Mouse (Mus musculus): ENCODE measurements at regions not wholly inside any gene's neighbourhood (a gene's known extent, or its start where the extent isn't known, plus 50 kb on each side); places are given as distances from the start of the nearest gene placed in this dataset.

- DNase-seq (ENCODE audit: low spot score): no peak
- H3K4me3 ChIP-seq: no peak overlapping the region
- H3K27me3 ChIP-seq (ENCODE audit: insufficient read depth, poor library complexity, severe bottlenecking): no peaks in the 10 kb centered on the region
- WGBS: 79% methylated on average over 5 of the region's 5 CpGs
- H3K4me1 ChIP-seq: no peaks in the 10 kb centered on the region
- 0 out of 2 replicates have a peak, but pooled peaks cover 2% of the 10 kb centered on the region for H3K9me3 ChIP-seq
- H3K36me3 ChIP-seq: no peaks in the 10 kb centered on the region
- no peak overlapping the region for H3K27ac ChIP-seq
Observed at GRCm38 (mm10) chr15:74461935-74462334, 174.2 kb downstream of the Mroh4 start.

DNA sequence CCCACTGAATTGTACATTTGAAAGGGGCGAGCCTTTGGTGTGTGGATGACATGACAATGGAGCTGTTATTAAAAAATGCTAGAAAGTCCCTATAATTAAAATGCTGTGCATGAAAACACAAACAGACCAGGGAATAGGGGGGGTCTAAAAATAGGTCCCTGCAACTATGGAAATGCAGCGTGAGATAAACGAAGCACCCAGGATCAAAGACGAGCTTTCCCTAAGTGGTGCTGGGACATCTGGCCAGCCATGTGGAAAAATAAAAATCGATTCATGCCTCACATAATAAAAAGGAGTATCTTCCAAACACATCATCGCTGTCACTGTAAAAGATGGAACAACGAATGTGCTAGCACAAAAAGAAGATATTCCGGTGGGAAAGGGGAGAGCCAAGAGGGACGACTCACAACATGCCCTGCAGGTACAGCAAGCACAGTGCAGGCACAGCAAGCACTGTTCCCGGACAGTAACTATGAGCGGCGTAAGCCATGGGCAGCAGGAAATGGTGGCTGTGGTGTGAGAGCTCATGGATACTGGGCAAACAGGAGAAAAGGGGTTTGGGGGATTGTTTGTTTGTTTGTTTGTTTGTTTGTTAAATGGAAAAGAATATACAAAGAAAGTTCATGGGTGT is 176.7 kb downstream of the Mroh4 start:
- Histone ChIP-seq H3K4me3 (no peak overlapping the region), H3K9me3 (0 out of 2 replicates have a peak, but pooled peaks cover 2% of the 10 kb centered on the region), H3K27ac (no peak overlapping the region), H3K4me1 (peaks cover 2% of the 10 kb centered on the region; the same call in 1 of the 2 replicates), H3K36me3 (no peaks in the 10 kb centered on the region), H3K27me3 (ENCODE audit: insufficient read depth, poor library complexity, severe bottlenecking) (no peaks in the 10 kb centered on the region)
- no peak for DNase-seq (ENCODE audit: low spot score)
- WGBS: 73% methylated on average over 12 of the region's 12 CpGs

GRCm38 (mm10) chr15:74458940-74459339 is 177.2 kb downstream of the Mroh4 start:
- WGBS: 83% methylated on average over 9 of the region's 9 CpGs
- H3K27ac ChIP-seq: no peak overlapping the region

GRCm38 (mm10) chr15:74457965-74458364 is 178.2 kb downstream of the Mroh4 start:
- Histone ChIP-seq H3K27me3 (ENCODE audit: insufficient read depth, poor library complexity, severe bottlenecking) (no peaks in the 10 kb centered on the region), H3K36me3 (no peaks in the 10 kb centered on the region), H3K4me1 (peaks cover 11% of the 10 kb centered on the region), H3K9me3 (no peaks in the 10 kb centered on the region), H3K4me3 (no peak overlapping the region), H3K27ac (no peak overlapping the region)
- 84% methylated on average over 3 of the region's 3 CpGs for whole genome bisulfite sequencing
- no peak for DNase-seq (ENCODE audit: low spot score)

More at GRCm38 (mm10) chr15:74458940-74459339, 177.2 kb downstream of the Mroh4 start:
- no peak for DNase-seq (ENCODE audit: low spot score)
- Histone ChIP-seq H3K9me3 (no peaks in the 10 kb centered on the region), H3K4me1 (peaks cover 7% of the 10 kb centered on the region), H3K36me3 (no peaks in the 10 kb centered on the region), H3K4me3 (no peak overlapping the region), H3K27me3 (ENCODE audit: insufficient read depth, poor library complexity, severe bottlenecking) (no peaks in the 10 kb centered on the region)

DNA sequence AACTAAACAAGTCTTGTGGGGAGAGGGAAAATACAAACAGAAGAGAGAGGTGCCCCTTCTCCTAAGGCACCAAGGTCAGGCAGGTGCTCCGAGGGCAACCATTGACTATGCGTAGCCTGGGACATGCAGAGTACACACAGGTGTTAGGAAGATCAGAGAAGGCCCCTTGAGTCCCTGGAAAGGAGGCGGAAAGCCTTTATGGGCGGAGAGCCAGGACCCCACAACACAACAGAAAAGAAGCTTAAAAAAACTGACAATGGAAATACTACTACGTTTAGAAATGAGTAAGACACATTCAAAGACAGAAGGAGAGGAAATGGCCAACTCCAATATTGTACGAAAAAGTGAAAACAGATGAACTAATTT is 179.5 kb downstream of the Mroh4 start:
- WGBS: 80% methylated on average over 6 of the region's 6 CpGs
- Histone ChIP-seq H3K27ac (no peak overlapping the region), H3K4me1 (peaks cover 11% of the 10 kb centered on the region), H3K36me3 (no peaks in the 10 kb centered on the region), H3K4me3 (no peak overlapping the region), H3K27me3 (ENCODE audit: insufficient read depth, poor library complexity, severe bottlenecking) (0 out of 2 replicates have a peak, but pooled peaks cover 6% of the 10 kb centered on the region), H3K9me3 (no peaks in the 10 kb centered on the region)
- DNase-seq (ENCODE audit: low spot score): no peak

GRCm38 (mm10) chr15:74455921-74456674 is 180.1 kb downstream of the Mroh4 start:
- DNase-seq (ENCODE audit: low spot score): no peak
- no peaks in the 10 kb centered on the region for H3K36me3 ChIP-seq
- no peak overlapping the region for H3K27ac ChIP-seq
- 61% methylated on average over 11 of the region's 11 CpGs for WGBS
- H3K4me3 ChIP-seq: no peak overlapping the region
- no peaks in the 10 kb centered on the region for H3K9me3 ChIP-seq
- peaks cover 11% of the 10 kb centered on the region for H3K4me1 ChIP-seq
- 0 out of 2 replicates have a peak, but pooled peaks cover 8% of the 10 kb centered on the region for H3K27me3 ChIP-seq (ENCODE audit: insufficient read depth, poor library complexity, severe bottlenecking)

GRCm38 (mm10) chr15:74454543-74454942 is 181.6 kb downstream of the Mroh4 start:
- Histone ChIP-seq H3K36me3 (no peaks in the 10 kb centered on the region), H3K4me3 (no peak overlapping the region), H3K27me3 (ENCODE audit: insufficient read depth, poor library complexity, severe bottlenecking) (peaks cover 8% of the 10 kb centered on the region; the same call in 1 of the 2 replicates), H3K27ac (no peak overlapping the region), H3K9me3 (no peaks in the 10 kb centered on the region), H3K4me1 (peaks cover 11% of the 10 kb centered on the region)
- WGBS: 35% methylated on average over 3 of the region's 3 CpGs
- no peak for DNase-seq (ENCODE audit: low spot score)

- peak overlapping the region; percentile 39; the same call in 1 of the 2 replicates for H3K27ac ChIP-seq
- WGBS: 75% methylated on average over 6 of the region's 6 CpGs
- H3K27me3 ChIP-seq (ENCODE audit: insufficient read depth, poor library complexity, severe bottlenecking): peaks cover 14% of the 10 kb centered on the region; the same call in 1 of the 2 replicates
- H3K4me1 ChIP-seq: peaks cover 11% of the 10 kb centered on the region
- H3K4me3 ChIP-seq: no peak overlapping the region
- no peak for DNase-seq (ENCODE audit: low spot score)
- H3K36me3 ChIP-seq: no peaks in the 10 kb centered on the region
- H3K9me3 ChIP-seq: no peaks in the 10 kb centered on the region
Observed at GRCm38 (mm10) chr15:74453810-74454209, 182.3 kb downstream of the Mroh4 start.

DNA sequence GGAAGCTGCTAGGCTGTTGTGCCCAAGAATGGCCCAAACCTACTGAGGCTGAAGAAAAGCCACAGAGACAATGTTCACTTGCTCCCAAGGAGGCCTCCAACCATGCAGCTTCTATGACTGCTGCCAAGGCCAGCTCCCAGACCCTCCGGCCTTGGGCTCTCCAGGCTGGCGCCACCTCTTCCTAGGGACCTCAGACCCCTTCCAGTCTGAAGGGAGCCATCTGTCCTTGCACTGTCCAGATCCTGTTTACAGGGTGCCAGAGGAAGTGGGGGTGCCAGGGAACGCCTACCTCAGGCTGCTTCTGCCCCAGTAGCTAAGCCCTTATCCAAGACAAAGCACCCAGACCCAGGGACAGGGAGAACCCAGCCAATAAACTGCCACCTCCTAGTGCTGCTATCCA is 183.7 kb downstream of the Mroh4 start:
- WGBS: 91% methylated on average over 3 of the region's 3 CpGs
- Histone ChIP-seq H3K9me3 (no peaks in the 10 kb centered on the region), H3K4me3 (no peak overlapping the region), H3K27me3 (ENCODE audit: insufficient read depth, poor library complexity, severe bottlenecking) (peaks cover 21% of the 10 kb centered on the region; the same call in 1 of the 2 replicates), H3K4me1 (peaks cover 11% of the 10 kb centered on the region), H3K27ac (no peak overlapping the region), H3K36me3 (no peaks in the 10 kb centered on the region)
- no peak for DNase-seq (ENCODE audit: low spot score)

GRCm38 (mm10) chr15:74441889-74442288 is 194.3 kb downstream of the Mroh4 start:
- H3K4me1 ChIP-seq: no peaks in the 10 kb centered on the region
- WGBS: 80% methylated on average over 13 of the region's 13 CpGs

DNA sequence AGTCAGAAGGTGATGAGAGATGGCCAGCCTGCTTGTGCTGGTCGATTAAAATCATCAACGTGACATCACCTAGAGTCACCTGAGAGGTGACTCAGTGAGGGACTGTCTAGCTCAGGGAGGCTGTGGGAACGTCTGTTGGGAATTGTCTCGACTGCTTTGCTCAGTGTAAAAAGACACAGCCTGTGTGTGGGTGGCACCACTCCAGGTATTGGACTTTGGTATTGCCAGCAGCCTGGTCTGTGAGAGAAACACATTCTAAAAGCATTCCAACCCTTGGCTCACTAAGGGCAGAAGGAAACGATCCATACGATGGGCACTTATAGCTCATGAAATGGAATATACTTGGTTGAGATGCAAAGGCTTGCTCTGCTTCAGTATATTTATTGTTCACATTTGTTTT is 209.2 kb downstream of the Mroh4 start:
- WGBS: 79% methylated on average over 6 of the region's 6 CpGs
- no peak overlapping the region for H3K4me3 ChIP-seq
- 0 out of 2 replicates have a peak, but pooled peaks cover 6% of the 10 kb centered on the region for H3K27me3 ChIP-seq (ENCODE audit: insufficient read depth, poor library complexity, severe bottlenecking)
- H3K36me3 ChIP-seq: no peaks in the 10 kb centered on the region
- H3K9me3 ChIP-seq: no peaks in the 10 kb centered on the region
- H3K27ac ChIP-seq: no peak overlapping the region
- DNase-seq (ENCODE audit: low spot score): no peak
- no peaks in the 10 kb centered on the region for H3K4me1 ChIP-seq

More at GRCm38 (mm10) chr15:74441889-74442288, 194.3 kb downstream of the Mroh4 start:
- peaks cover 10% of the 10 kb centered on the region; the same call in 1 of the 2 replicates for H3K27me3 ChIP-seq (ENCODE audit: insufficient read depth, poor library complexity, severe bottlenecking)
- DNase-seq (ENCODE audit: low spot score): no peak
- H3K27ac ChIP-seq: no peak overlapping the region
- H3K4me3 ChIP-seq: no peak overlapping the region
- no peaks in the 10 kb centered on the region for H3K36me3 ChIP-seq
- H3K9me3 ChIP-seq: no peaks in the 10 kb centered on the region

- DNase-seq (ENCODE audit: low spot score): no peak
- Histone ChIP-seq H3K4me3 (no peak overlapping the region), H3K27me3 (ENCODE audit: insufficient read depth, poor library complexity, severe bottlenecking) (peaks cover 12% of the 10 kb centered on the region; the same call in 1 of the 2 replicates), H3K27ac (no peak overlapping the region), H3K4me1 (no peaks in the 10 kb centered on the region), H3K9me3 (no peaks in the 10 kb centered on the region), H3K36me3 (no peaks in the 10 kb centered on the region)
- 85% methylated on average over 3 of the region's 3 CpGs for WGBS
Observed at GRCm38 (mm10) chr15:74423001-74423400, 213.2 kb downstream of the Mroh4 start.

DNA sequence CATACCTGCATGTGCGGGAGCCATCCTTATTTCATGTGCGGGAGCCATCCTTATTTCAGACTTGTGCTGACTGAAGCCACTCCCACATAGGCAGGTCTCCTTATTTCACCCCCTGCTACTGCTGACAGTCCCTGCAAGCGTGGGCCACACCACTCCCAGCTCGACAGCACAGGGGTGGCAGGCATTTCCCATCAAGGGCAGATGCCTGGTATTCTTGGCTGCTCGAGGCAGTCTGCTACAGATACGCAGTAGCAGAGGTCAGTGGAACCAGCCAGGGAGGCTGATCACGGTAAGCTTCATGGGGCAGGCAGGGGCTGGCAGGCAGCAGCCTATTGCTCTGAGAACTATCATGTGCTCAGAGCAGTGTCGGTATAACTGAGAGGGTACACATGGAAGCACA is 215.6 kb downstream of the Mroh4 start:
- Histone ChIP-seq H3K27me3 (ENCODE audit: insufficient read depth, poor library complexity, severe bottlenecking) (peaks cover 14% of the 10 kb centered on the region; the same call in 1 of the 2 replicates), H3K36me3 (no peaks in the 10 kb centered on the region), H3K4me3 (no peak overlapping the region), H3K9me3 (no peaks in the 10 kb centered on the region), H3K27ac (no peak overlapping the region), H3K4me1 (no peaks in the 10 kb centered on the region)
- WGBS: 76% methylated on average over 8 of the region's 8 CpGs
- DNase-seq (ENCODE audit: low spot score): no peak
